Mouse (Mus musculus) E14TG2a.4 (cell line): ENCODE measurements around the gene Rab7.

Source experiments
- CTCF ChIP-seq: conservative IDR thresholded peaks from 2 replicates; pipeline ENCODE4 v1.5.1; 2014; ENCODE audit warnings: low read length
- NANOG ChIP-seq: IDR thresholded peaks from 2 replicates; pipeline ENCODE4 v1.6.1; 2014; ENCODE audit warnings: borderline replicate concordance, low read length, mixed read lengths
- POU5F1 ChIP-seq: IDR thresholded peaks from 2 replicates; pipeline ENCODE4 v1.6.1; 2014; ENCODE audit warnings: low read length, borderline replicate concordance

DNA sequence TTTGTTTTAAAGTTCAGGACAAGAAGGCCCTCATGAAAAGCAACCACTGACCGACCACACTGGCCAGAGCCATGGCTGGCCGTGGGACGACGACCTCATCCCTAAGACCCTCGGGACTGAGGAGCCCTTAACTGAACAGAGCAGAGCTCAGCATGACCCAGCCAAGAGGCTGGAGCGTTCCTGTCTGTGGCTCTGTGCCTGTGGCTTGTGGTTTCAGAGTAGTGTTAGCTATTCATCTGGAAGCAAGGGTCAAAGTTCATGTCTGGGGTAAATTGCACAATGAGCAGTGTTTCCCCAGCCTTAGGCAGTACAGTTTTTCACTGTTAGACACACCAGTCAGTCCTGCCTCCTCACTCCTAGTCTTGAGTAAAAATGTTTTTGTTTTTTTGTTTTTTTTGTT lies 52.3 kb downstream of the Rab7 start:
- TF ChIP-seq CTCF (no peak), NANOG (no peak), POU5F1 (no peak)
